Mouse (Mus musculus) fat pad, adult 2 months (tissue): ENCODE results near the gene Fam174b.

Experiments
- DNase-seq: peaks from one replicate; pipeline ENCODE4 v3.0.0-alpha.2; 2011; ENCODE audit warnings: low read depth, low spot score; ENCODE audit errors: extremely low read depth

Fam174b gene

DNA sequence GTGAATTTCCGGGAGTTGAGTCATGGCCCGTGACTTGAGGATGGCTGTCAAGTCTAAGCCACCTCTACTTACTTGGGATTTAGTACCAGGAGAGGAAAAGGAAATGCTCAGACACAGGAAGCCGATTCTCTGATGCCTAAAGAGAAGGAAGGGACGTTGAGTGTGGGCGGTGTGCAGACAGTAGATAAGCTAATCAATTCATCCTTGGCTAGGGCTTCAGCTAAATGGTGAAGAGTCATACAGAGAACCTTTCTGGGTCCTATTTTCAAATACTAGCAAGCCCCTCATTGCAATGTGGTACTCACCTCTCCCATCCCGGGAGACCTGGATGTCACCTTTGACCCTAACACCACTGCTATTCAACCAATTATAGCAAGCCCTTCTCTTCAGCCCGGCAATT is 71.3 kb downstream of the Fam174b start:
- no peak for DNase-seq

DNA sequence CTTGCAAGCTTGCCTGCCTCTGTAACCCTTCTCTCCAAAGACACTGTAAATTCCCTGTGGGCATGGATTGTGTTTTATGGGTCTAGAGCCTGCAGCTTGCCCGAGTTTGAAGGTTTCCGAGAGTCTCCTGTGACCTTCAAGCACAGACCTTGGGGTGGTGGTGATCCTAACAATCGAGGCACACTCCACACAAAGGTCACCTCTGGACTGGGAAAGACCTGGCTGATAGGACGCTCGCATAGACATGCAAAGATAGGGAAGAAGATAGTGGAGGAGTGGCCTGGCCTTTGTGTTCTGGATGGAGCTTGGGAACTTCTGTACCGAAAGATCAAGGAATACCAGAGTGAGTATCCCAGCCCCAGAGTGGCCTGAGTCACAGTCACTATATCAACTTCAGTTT is 72.1 kb downstream of the Fam174b start:
- no peak for DNase-seq

DNA sequence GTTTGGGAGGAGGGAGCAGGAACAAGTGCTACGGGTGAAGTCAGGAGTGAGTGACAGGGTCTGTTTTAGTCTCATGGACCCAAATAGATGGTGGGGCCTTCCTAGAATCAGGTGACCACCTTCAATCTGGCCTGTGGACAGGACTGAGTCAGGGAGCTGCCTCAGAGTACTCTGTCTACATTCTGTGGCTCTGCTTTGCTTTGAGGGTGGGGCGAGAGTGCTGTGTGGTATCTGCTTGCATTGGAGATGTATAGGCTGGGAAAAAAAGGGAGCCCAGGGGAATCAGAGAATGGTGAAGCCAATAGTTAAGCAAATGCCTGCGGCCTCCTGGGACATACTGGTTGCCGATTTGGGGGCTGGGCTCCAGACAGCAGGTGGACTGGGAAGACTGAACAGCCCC is 73.8 kb downstream of the Fam174b start:
- no peak for DNase-seq

- DNase-seq, result no peak
Observed at GRCm38 (mm10) chr7:73814454-73814853, 74.4 kb downstream of the Fam174b start.

DNA sequence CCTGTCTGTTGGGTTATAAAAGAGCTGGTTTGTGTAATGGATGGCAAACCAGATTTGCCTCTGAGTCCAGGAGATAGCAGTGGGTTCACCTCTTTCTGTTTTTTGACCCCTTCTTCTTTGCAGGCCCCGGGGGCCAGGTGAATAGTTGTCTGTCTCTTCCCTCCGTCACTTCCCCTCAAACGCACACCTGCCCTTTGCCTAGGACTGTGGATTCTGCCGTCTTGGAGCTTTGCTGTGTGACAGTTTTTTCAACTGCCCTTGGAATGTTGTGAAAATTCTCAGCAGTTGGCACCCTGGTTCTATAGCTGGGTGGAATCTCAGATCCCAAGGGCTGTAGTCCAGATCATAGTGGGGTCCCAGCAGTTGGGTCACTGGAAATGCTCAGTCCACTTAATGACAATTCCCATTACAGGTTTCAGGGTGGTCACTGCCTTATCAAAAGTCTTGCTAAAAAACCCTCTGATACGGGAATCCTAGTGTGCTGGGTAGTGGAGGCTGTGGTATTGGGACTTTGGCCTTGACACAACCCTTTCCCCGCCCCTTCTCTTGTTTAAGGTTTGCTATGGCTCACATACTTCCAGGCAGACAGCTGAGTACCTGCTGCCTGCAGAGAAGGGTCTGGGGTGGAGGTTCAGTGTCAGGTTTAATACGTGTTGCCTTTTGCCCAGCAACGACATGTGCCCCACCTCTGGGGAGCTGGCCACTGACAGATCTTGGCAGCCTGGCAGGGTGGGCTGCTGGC is 76.3 kb downstream of the Fam174b start:
- no peak for DNase-seq

- no peak for DNase-seq
Observed at GRCm38 (mm10) chr7:73819366-73819765, 79.3 kb downstream of the Fam174b start.
